Mouse (Mus musculus) gastrocnemius, postnatal 25 days (tissue): Measurements from ENCODE around the gene Ttc7b. TPM values are rescaled to one million over a fixed set of nuclear protein-coding genes. Genes with fewer than 3 reads are reported as not detected.
A peak's percentile ranks its signal among the peaks of the same experiment; 100 is the strongest.

Experiments used
- DNase-seq: peaks from one replicate; pipeline ENCODE4 v3.0.0; 2022
- total RNA-seq, 2 experiments: library from RNA; stranded (reverse); gene quantifications; 1 replicate in 1 of 2; 2 replicates in 1 of 2; pipeline ENCODE4 v1.2.3; 2021

Ttc7b gene
- total RNA-seq, 2 experiments from 2014 or later, result 98.3 to 136 TPM

DNA sequence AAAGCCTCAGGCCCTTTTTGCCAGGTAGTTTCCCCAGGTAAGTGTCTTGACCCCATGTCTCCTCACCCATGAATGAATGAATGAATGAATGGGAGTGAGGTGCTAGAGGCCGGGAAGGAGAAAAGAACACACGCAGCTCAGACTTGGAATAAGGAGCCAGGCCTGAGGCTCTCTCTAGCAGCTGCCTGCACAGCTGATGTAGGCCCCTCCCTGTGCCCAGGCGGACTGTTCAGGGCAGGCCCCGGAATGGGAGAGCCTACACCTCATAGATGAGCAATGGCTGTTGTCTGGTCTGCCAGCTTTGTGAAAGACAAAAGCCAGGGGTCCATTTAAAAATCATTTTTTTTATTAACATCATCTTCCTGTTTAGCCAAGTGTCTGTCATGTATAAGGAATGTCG is 220.2 kb downstream of the Ttc7b start:
- DNase-seq, result no peak

DNA sequence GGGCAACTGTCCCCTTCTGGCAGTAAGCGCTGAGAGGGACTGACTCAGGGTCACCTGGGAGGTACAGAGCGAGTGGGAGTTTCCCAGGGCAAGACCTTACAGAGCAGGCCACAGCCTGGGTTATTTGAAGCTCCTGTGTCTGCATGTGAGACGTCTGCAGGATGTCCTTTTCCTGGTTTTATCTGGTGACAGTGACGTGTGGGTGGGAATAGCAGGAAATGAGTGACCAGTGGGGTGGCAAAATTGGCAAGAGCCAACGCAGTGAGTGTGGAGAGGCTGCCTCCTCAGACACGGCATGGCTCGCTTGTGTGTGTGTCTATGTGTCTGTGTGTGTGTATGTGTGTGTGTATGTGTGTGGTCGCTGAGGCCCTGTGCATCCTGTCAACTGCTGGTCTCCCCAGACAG is 221.3 kb downstream of the Ttc7b start:
- DNase-seq, result no peak

DNA sequence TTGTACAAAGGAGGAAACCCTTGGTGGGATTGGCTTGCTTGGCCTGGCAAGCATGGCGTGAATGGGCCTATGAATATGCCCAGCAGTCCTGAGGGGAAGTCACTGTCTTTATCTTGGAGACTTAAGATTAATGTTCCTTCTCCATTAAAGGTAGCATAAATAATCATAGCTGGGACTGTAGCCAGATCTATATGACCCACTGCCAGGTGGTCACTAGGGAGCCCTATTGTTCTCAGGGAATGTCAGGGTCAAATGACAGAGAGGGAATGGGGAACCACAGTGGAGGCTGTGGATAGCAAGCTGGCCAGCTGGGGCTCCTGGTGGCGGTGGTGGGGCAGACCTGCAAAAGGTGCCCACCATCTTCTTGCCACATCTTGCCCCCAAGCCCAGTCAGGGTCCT is 221.8 kb downstream of the Ttc7b start:
- DNase-seq, result no peak

DNA sequence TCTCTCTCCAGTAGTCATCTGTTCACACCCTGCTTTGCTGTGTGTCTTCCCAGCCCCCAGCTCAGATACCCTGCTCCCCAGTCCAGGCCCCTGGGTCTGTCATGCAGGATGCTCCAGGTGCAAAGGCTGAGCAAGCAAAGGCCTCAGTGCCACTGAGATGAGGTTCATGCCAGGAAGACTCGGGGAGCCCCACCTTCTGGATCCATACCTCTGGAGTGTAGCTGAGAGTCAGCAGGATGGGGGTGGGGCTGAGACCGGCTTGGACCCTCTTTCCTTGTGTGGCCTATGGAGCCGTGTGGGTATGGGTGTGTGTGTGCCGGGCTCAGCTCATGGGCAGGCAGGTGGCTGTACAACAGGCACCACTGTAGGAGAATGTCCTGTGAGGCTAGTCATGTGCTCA is 222.7 kb downstream of the Ttc7b start:
- DNase-seq, result no peak

DNA sequence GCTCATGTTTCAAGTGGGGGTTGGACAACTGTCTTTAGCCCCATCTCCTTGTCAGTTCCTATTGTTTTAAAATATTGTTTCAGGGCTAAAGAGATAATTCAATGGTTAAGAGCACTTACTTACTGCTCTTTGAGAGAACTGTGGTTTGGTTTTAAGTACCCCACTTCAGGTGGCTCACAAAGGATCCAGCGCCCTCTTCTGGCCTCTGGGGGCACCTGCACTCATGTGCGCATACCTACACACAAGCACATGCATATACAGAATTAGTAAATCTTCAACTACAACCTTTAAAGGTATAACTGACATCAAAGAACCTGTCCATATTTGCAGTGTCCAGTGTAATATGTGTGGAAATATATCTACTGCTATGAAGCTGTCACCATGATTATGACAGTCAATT is 226.2 kb downstream of the Ttc7b start:
- no peak for DNase-seq

DNA sequence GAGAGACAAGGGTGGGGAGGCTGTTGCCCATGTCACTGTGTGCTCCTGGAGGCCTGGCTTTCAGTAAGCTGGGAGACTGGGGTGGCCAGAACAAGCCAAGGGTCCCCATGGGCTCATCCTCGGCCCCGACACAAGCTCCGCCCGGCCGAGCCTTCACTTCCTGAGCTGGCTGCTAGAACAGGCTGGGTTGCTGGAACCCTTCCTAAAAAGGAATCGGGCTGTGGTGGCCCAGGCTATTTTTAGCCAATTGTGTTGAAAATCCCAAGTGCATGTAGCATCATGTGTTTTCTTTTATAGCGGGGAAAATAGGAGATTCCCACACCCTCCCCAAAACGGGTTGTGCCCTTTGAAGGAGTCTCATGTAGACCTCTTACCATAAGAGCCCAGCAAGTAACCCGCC is 226.7 kb downstream of the Ttc7b start:
- peak; percentile 65 for DNase-seq

DNA sequence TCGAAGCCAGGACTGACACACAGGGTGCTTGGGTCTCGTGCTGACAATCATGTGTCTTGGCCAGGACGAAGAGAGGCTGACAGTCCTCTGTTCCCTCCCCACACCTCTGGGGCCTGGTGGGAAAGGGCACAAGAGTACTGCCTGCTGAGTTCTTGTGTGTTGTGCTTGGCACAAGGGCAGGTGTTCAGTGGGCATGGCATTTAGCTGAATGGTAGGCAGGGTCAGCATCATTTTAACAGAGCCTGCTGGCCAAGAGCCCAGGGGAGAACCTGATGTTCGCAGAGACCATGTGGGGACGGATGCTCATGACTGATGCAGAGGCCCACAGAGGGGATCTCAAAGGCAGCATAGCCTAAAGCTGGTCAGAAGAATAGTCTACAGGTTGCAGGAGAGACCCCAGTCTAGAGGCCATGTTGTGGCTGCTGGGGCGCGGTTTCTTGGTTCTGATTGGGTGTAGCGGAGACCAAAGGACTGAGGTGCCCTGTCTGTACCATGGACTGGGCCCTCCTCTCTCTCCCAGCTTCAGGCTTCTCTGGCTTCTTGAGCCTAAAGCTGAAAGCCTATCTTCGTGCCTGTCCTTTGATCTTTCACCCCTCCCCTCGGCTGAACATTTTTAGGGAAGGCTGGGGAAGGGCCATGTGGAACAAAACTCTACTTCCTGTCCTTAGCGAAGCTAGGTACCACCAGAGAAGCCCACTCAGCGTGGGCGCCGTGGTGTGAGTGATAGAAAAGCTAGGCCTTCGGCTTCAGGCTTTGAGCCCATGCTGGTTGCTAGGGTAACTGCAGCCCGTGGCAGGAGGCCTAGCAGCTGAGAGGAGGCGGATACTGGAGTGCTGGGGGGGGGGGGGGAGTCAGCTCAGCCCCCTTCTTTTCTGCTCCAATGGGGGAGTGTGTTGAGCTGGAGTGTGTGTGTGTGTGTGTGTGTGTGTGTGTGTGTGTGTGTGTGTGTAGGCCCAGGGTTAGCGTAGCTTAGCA is 229.6 kb downstream of the Ttc7b start:
- no peak for DNase-seq

DNA sequence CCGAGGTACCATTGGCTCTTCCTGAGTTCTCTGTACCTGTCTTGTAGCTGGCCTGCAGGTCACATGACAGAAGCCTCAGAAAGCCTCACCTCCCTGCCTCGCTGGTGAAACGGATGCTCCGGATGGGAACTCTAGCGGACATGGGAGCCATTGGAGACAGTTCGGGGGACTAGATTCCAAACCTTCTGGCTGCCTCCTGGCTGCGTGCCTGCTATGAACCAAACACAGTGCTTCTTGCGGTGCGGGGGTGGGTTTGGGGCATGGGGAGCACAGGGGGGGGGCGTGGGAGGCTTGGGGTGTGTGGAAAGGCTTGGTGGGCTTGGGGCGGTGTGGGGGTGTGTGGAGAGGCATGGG is 230.5 kb downstream of the Ttc7b start:
- DNase-seq, result no peak

DNA sequence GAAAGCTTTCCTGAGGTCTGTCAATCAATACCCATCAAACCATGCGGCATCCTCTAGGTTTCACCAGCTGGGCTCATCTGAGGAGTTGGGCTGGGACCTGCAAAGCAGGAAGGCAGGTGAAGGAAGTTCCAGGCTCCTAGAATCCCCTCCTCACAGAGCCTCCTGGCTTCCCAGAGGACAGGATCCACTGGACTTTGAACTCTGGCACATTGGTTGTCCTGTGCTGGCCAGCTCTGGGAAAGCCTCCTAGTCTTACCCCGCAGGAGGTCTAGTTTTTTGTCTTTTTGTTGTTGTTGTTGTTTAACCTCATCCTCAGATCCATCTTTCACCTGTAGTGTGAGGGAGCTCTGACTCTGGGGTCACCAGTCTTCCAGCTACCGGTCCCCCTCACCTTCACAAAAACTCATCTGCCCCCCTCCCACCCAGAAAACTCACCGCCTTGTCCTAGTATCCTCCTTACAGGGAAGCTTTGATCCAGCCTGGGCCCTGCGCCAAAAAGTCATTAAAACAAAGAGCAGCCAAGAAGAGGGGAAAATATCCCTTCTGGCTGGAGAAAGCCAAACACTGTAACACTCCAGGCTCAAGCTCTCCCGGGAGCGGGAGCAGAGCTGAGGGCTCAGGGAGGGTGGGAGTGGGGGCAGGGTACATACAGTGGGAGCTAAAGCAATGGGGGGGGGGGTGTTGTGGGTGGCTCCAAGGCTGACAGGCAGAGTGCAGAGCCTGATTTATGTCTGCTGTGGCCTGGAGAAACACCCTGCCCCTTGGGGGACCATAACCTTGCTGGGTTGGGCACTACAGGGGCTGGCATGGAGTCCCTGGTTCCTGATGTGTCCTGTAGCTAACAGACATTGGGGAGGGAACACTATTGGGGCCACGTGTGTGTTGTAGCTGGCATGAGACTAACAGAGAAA is 231.1 kb downstream of the Ttc7b start:
- peak; percentile 71 for DNase-seq

DNA sequence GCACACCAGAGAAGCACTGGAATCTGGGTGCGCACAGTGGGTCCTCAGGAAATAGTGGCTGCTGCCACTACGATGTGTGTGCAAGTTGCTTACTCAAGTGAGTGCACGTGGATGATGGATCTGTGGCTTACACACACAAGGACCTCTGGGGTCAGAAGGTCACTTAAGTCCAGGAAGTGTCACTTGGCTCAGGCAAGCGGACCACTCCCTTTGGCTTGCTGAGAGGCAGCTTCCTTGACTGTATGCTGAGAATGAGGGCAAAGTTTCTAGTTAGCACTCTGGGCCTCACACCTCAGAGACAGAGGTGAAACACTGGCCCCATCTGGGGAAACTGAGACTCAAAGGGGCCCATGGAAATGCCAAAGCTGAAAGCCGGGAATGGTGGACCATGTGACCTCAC is 232.6 kb downstream of the Ttc7b start:
- DNase-seq, result no peak

DNA sequence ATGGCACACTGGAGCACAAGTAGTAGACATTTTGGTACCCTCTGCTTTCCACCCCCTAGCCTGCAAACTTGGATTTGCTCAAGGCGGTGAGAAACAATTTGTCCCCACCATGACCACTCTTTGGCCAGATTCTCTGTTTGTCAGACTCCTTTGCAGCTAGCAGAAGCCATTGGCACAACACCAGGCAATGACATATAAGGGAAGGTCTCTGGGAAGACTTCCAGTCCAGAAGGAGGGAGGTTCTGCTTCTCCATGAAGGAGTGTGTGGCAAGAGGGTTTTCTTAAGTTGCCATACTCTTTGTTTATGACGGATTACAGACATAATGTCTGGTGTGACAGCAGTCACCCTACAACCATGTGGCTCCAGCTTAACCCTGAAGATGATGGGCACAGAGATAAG is 233.1 kb downstream of the Ttc7b start:
- no peak for DNase-seq

DNA sequence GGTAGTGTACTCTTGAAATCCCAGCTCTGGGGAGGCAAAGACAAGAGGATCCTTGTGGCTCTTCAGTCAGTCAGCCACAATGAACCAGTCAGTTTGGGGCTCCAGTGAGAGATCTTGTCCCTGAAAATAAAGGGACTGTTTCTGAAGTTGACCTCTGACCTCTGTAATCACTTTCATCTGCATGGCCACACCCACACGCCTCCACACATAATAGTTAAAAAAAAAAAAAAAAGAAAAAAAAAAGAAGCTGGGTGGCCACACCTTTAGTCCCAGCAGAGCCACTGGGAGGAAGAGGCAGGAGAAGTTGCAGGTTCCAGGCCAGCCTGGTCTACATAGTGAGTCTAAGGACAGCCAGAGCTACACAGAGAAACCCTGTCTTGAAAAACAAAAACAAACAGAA is 237.3 kb downstream of the Ttc7b start:
- no peak for DNase-seq

DNA sequence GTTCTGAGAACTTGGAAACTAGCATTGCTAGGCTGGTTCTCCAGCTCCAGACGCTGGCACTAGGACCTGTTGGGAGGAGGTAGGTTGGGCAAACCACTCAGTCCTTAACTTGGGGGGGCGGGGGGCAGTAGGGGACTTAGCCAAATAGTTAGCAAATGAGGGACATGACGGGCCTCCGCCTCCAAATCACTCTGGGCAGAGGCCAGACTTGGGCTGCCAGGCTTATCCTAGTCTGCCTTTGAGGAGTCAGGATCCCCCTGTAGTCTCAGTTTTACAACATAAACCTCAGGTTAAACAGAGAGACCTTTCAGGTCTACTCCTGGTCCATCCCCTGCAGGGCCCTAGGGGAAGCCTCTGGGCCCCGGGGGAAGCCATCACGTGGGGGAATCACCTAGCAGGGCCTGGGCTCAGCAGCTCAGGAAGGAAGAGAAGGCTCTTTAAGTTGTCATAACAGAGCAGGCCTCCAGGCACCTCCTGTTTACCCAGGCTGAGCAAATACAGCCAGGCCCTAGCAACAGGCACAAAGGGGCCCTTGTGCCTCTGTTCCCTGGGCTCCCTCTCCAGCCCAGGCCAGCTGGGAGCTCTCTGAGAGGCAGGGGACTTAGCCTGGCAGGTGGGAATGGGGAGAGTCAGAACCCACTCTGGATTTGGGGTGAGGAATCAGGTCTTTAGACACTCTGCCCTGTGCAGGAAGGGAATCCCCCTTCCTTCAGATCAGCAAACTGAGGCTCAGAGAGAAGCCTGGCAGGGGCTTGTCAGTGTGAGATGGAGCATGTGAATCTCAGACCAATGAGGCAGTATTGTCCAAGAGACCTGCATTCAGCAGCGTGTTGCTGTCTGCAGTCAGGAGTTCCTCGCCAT is 238.4 kb downstream of the Ttc7b start:
- DNase-seq, result no peak

DNA sequence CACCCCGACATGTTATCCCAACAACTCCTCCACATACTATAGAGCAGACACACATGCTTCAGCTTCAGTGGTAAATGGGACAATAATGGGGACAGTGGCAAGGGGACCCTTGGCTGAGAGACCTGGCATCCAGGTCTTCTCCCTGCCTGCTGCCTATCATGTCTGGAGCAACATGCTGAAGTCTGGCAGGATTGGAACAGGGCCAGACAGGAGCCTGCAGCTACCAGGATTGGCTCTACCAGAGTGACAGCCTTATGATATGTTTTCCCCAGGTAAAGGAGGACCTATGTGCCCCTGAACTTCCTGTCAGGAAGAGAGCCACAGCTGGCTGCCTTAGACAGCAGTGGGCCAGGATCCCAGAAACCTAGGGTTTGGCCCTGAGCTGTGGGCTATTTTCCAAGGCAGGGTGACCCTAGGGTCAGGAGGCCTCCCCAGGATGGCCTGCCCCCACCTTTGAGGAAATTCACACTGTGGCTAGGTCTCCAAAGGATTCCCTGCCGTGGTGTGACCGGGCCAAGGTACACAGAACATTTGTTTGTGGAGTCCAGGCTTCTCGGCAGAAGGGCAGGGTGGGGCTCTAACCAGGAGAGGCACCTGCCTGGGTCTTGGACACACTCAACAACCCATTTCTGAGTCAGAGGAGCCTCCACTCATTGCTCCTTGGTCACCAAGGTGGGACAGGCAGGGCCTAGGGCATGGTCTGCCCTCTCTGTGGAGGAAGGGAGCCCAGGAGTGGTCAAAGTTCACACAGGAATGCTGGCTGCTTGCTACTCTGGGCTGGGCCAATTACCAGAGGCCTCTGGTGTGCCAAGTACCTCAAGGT is 239.4 kb downstream of the Ttc7b start:
- DNase-seq, result peak; percentile 34

DNA sequence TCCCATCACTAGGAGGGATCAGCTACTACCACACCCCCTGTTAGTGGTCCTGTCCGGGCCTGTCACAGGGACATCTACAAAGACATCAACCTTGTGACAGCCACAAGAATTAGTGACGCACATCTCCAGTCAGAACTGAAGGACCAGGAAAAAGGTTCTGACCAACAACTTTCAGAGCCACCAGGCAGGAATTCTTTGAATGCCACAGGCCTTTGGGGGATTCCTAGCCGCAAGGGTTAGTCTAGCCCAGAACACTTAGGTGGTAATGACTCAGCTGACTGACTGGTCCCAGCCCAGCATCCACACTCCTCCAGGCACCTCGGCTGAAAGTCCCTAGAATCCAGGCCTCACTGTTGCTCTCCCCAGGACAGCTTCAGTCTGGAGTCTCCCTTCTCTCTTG is 240.7 kb downstream of the Ttc7b start:
- DNase-seq, result no peak

DNA sequence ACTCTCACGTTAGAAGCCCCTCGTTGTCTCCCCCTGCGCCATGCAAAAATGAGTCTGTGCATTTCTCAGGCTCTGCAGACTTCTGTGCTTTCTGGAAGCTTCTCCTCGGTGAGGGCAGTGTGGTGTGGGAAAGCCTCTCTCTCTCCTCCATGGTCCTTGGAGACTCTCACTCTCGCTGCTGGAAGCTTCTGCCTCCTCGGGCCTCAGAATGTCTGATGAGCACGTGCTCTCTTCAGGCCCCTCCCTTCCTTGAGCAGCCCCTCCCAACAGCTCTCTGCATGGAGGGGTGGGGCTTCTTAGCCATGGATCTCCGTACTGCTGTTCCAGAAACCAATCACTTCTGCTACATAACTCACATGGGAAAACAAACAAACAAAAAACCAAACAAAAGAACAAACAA is 242.3 kb downstream of the Ttc7b start:
- DNase-seq, result no peak

DNA sequence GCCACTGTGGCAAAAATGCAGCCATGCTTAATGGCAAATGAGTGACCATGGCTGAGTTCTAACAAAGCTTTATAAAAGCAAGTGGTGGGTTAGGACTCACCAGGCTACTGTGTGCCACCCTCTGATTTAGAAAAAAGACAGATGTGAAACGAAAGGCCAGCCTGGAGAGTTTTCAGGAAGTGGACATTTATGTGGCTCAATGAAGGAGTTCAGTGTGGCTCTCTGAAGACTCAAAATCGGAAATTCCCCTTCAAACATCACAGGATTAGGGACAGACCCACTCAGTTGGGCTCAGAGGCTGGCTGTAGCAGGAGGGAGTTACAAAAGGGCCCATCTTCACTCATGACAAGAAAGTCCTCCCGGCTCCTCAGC is 243.1 kb downstream of the Ttc7b start:
- DNase-seq, result no peak

DNA sequence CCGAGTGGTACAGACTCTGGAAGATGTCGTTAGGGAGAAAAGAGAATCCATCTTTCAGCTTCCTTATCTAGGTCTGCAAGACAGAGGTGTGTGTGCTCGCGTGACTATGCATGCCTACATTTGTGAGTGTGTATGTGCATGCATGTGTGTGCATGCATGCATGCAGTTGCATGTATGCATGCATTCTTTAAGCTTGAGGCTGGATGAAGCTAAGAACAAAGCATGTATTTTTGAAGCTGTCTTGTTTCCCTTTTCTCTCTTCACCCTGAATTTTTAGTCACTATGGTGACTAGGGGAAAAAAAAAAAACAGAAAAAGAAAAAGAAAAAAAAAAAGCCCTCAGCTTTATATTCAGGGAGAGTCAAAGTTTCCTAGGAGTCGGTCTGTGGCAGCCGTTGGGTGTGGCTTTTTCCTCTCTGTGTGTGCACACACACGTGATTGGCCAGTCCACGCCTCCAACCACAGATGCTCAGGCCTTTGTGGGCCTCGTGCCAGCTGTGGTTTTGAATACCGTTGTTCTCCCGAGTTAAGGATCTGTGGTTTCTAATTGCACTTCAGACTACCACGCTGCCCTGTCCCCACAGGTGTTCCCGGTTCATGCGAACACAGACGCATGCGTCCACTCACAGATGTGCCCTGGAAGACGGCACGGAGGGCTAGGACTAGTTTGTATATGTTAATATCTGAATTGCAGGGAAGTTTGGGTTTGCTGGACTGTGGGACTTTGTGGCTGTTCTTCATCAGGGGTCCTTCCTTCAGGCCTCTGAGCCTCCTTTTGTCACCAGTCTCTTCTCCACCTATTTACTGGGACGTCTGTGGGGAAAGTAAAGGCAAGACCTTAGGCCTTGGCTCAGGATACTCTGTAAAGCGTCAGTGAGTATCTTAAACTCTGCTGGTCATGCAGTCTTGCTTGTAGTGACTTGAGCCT is 243.8 kb downstream of the Ttc7b start:
- DNase-seq, result peak; percentile 79

DNA sequence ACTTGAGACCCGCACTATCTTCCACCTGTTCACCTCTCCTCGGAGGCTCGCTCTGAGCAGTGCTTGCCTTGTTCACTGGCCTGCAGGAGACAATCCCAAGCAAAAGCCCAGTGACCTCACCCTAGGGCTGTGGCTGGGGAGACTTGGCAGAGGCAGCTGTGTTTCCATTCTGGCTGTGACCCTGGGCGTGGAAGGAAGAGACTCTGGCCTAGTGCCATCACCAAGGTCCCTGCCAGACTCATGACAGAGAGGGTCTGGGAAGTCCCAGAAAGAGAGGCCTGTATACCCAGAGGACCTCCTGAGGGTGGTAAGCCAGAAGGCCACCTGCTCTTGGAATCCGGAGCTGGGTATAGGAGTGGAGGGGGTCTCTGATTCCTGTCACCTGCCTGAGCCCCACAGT is 244.8 kb downstream of the Ttc7b start:
- DNase-seq, result peak; percentile 87

DNA sequence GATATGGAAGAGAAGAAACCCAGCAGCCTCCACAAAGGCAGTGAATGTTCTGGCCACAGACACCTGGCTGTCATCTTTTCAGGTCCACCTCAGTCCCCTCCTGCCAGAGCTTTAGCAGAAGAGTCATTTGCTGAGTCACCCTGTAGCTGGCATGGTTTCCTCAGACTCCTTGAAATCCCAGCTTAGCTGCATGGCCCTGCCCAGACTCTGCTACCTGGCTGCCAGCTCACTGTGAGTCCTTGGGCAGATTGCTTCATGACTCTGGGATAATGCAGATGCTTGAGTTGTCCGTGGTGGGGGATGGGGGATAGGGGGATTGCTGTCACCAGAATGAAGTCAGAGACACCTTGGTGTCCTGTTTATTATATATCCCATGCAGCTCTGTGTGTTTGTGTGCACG is 247.6 kb downstream of the Ttc7b start:
- peak; percentile 39 for DNase-seq
